Mouse (Mus musculus) spleen, adult 2 months (tissue): Measurements from ENCODE around the gene Npffr2. TPM values are rescaled to one million over a fixed set of nuclear protein-coding genes. Genes with fewer than 3 reads are reported as not detected.
"Not testable (repeated sequence)": the region's sequence is repeated elsewhere in the genome, so short reads cannot be mapped to it uniquely, and the experiment has no call there.

Source experiments
- DNase-seq, 2 experiments: peaks; one replicate each; pipeline versions ENCODE4 v3.0.0 to v3.0.0-alpha.2; 2012 to 2021; ENCODE audit warnings: low spot score in 2 of 2, low read depth in 1 of 2
- H3K27ac ChIP-seq: fragments of 200-500 bp; 2 replicates; pipeline ENCODE4 v1.5.1; 2012; ENCODE audit warnings: low read length, inconsistent platforms; ENCODE audit not compliant: insufficient read depth
- H3K27me3 ChIP-seq: fragments of 200-500 bp; 2 replicates; pipeline ENCODE4 v1.6.1; 2012; ENCODE audit warnings: mild to moderate bottlenecking, moderate library complexity, low read length, inconsistent platforms; ENCODE audit not compliant: control insufficient read depth, insufficient read depth
- H3K36me3 ChIP-seq: fragments of 200-500 bp; 2 replicates; pipeline ENCODE4 v1.6.1; 2012; ENCODE audit warnings: mild to moderate bottlenecking, low read length, inconsistent platforms; ENCODE audit not compliant: control insufficient read depth, insufficient read depth
- H3K4me1 ChIP-seq: fragments of 200-500 bp; 2 replicates; pipeline ENCODE4 v1.6.1; 2011; ENCODE audit warnings: inconsistent platforms; ENCODE audit not compliant: control insufficient read depth, insufficient read depth, insufficient read length
- H3K4me3 ChIP-seq: fragments of 200-500 bp; 2 replicates; pipeline ENCODE4 v1.5.1; 2011; ENCODE audit warnings: mild to moderate bottlenecking, inconsistent platforms; ENCODE audit not compliant: insufficient read depth, insufficient read length; ENCODE audit errors: extremely low read depth
- CTCF ChIP-seq: fragments of 200-500 bp; IDR thresholded peaks from 2 replicates; pipeline ENCODE4 v1.5.1; 2011; ENCODE audit warnings: mild to moderate bottlenecking, inconsistent platforms; ENCODE audit not compliant: insufficient read depth, insufficient read length, insufficient replicate concordance; ENCODE audit errors: extremely low read depth
- POLR2A ChIP-seq: fragments of 200-500 bp; IDR thresholded peaks from 2 replicates; pipeline ENCODE4 v1.6.1; 2011; ENCODE audit warnings: low read depth, low read length, inconsistent platforms
- WGBS: fragments of 180-500 bp; shearing (Covaris S2); methylation state at CpG from one replicate; pipeline ENCODE4 v1.1.7; 2018; 5-methylcytosine and 5-hydroxymethylcytosine counted together
- polyA plus RNA-seq: library from polyadenylated mRNA; depleted of rRNA; stranded (reverse); fragments of >200 nt; gene quantifications from 2 replicates; pipeline ENCODE4 v1.2.3, GENCODE M21; 2012

Gene Npffr2
- polyA plus RNA-seq, 1 experiment: not detected

DNA sequence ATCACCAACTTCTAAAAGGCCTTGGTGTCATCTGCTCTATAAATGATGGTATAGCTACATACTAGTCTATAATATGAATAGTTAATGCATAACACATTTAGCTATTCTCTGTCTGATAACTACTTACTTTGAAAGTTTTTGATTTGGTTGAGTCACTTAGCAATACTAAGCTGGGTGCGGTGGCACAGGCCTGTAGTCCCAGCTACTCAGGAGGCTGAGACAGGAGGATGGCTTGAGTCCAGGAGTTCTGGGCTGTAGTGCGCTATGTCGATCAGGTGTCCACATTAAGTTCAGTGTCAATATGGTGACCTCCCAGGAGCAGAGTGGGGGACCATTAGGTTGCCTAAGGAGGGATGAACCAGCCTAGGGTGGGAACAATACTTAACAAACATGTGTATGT, 8.8 kb downstream of the Npffr2 start:
- DNase-seq: no peak
- Histone ChIP-seq H3K27ac (no peak overlapping the region), H3K4me3 (no peak overlapping the region), H3K36me3 (no peaks in the 10 kb centered on the region), H3K27me3 (no peaks in the 10 kb centered on the region), H3K4me1 (no peaks in the 10 kb centered on the region)
- WGBS: 94% methylated on average over 3 of the region's 3 CpGs
- TF ChIP-seq POLR2A (no peak), CTCF (no peak)

DNA sequence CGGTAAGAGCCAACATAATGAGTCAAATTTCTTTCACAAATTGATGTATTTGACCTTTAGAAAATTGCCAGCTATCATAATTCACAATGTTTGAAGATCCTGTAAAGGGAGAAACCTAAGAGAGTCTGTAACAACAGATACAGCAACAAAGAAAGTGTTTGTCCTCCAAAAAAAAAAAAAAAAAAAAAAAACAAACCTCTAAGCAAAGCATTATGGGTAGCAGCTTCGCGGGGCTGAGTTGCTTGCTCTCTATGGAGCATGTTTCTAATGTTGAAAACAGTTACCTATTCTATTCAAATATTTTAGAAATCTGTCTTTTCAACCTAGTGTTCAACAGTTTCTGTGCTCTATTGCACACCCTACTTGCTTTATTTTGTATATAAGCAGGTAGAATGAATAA, 15.2 kb downstream of the Npffr2 start:
- WGBS: 72% methylated on average over 3 of the region's 3 CpGs
- Histone ChIP-seq H3K4me3 (no peak overlapping the region), H3K27ac (no peak overlapping the region), H3K36me3 (no peaks in the 10 kb centered on the region), H3K4me1 (no peaks in the 10 kb centered on the region), H3K27me3 (no peaks in the 10 kb centered on the region)
- no peak for TF ChIP-seq CTCF
- TF ChIP-seq POLR2A: no peak
- DNase-seq: no peak

DNA sequence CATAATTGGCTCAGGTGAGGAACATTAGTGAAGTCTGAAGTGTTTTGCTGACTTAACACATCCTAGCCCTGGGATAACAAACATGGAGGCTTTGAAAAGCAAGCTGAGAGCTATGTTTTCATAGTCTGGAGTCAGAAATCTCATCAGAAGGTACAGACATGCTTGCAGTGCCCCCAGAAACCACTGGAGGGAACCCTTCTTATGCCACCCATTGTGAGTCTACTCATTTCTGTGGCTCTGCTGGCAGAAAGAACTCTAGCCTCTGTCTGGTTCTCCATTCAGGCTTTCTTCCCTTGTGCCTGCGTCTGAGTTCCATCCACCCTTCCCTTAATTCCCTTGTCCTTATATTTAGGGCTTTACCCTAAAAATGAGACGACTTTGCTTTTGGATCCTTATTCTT, 16.2 kb downstream of the Npffr2 start:
- TF ChIP-seq CTCF (no peak), POLR2A (no peak)
- no peaks in the 10 kb centered on the region for H3K36me3 ChIP-seq
- 49% methylated on average over 2 of the region's 2 CpGs for WGBS
- no peaks in the 10 kb centered on the region for H3K27me3 ChIP-seq
- no peaks in the 10 kb centered on the region for H3K4me1 ChIP-seq
- DNase-seq: no peak
- H3K27ac ChIP-seq: no peak overlapping the region
- H3K4me3 ChIP-seq: no peak overlapping the region

DNA sequence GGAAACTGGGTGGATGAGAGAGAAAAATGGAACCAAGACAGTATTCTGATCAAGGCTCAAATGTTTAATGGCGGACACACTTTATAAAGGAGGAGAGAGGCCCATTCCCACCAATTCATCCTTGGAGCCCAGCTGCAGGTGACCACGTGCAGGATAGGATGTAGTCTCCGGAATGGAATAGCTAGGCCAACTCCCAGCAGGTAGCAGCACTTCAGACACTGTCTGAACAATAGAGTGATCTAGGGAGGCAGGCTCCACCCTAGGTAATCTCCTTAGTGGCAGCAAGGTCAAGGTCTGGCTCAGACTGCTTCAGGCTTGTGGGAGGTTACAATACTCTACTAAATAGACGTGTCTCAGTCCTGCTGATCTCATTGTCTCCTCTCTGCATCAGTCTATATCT, 31.9 kb downstream of the Npffr2 start:
- not testable (repeated sequence) for H3K4me3 ChIP-seq, H3K27me3 ChIP-seq, DNase-seq, H3K4me1 ChIP-seq, H3K36me3 ChIP-seq, H3K27ac ChIP-seq
- 57% methylated on average over 4 of the region's 4 CpGs for WGBS

DNA sequence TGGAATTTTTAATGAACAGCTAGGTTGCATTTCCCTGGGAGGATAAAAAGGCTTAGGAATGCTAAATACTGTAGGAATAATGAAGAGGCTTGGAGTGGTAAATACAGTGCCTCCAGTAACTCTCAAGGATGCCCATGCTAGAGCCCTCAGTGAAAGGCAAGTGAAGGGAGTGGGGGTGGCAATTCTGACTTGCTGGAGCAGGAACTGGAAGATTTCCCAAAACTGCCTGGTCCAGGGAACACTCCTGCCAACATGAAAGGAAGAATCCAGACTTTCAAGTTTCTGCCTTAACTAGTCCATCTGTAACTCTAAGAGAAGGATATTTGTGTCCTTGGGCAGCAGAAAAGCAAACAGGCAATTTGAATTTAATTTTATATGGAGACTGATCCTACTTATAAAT, 34.2 kb downstream of the Npffr2 start:
- Histone ChIP-seq H3K36me3 (no peaks in the 10 kb centered on the region), H3K27ac (no peak overlapping the region), H3K4me1 (no peaks in the 10 kb centered on the region), H3K27me3 (no peaks in the 10 kb centered on the region), H3K4me3 (no peak overlapping the region)
- no peak for TF ChIP-seq CTCF
- DNase-seq: no peak

DNA sequence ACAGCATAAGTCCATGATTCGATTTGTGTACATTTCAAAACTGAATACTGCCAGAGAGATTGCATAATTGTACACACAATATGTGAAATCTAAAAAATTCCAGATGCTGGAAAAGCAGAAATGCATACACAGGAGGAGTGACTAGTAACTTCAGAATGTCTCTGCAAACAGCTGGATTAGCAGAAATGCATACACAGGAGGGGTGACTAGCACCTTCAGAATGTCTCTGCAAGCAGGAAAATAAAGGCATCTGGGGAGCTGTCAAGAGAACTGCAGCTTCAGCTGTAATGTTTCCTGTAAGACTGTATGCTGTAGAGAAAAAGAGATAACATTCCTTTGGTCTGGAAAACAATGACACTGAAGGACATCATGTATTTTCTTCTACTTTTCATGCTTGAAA, 51.4 kb downstream of the Npffr2 start:
- H3K4me3 ChIP-seq: no peak overlapping the region
- WGBS: 63% methylated on average over 1 of the region's 1 CpGs
- DNase-seq: no peak

DNA sequence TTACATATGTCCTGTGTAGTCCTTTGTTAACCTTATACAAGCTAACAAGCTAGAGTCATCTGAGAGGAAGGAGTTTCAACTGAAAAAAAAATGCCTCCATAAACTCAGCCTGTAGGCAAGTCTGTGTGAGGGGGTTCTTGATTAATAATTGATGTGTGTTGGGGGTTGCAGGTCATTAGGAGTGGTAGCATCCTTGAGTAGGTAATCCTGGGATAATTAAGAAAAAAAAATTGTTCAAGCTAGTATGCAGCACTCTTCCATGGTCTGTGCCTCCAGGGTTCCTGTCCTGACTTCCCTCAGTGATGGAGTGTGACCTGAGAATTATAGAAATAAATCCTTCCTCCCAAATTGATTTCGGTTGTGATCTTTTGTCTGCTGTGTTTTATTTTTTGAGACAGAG, 52.0 kb downstream of the Npffr2 start:
- no peak overlapping the region for H3K27ac ChIP-seq
- no peak for TF ChIP-seq CTCF
- TF ChIP-seq POLR2A: no peak
- WGBS: 85% methylated on average over 1 of the region's 1 CpGs
- H3K4me1 ChIP-seq: no peaks in the 10 kb centered on the region
- no peak for DNase-seq
- no peaks in the 10 kb centered on the region for H3K27me3 ChIP-seq
- H3K4me3 ChIP-seq: no peak overlapping the region
- no peaks in the 10 kb centered on the region for H3K36me3 ChIP-seq

More for the DNA sequence above, 51.4 kb downstream of the Npffr2 start:
- Histone ChIP-seq H3K4me1 (no peaks in the 10 kb centered on the region), H3K36me3 (no peaks in the 10 kb centered on the region), H3K27me3 (no peaks in the 10 kb centered on the region), H3K27ac (no peak overlapping the region)
- TF ChIP-seq POLR2A (no peak), CTCF (no peak)
